Mouse (Mus musculus): ENCODE measurements around the gene Pik3r1.

DNA sequence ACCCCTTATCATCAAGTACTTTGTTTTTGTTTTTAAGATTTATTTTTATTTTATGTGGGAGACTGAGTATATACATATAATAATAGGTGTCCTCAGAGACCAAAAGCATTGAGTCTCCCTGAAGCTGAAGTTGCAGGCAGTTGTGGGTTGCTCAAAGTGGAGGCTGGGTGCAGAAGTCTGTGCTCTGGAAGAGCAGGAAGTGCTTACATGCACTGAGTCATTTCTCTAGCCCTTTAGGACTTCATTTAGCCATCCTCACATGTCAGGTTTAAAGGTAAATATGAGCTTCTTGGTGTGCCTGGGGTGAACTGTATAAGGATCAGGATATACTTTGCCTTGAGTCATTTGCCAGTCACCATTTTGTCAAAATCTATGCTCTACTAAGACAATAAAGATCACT, 133.6 kb downstream of the Pik3r1 start:
- TF ChIP-seq CTCF (IDR thresholded peaks at IDR 0.05; ENCODE audit: low read depth): no peak
- no peak for TF ChIP-seq EP300 (IDR thresholded peaks at IDR 0.05; ENCODE audit: low read depth)

Data from liver, postnatal 0 days (tissue).